Mouse (Mus musculus): ENCODE data around the gene Caskin1.

The Caskin1 gene

GRCm38 (mm10) chr17:24470701-24471527 lies 17.5 kb upstream of the Caskin1 start:
- in situ Hi-C loops (cut with MboI; ENCODE audit: low sequenced_read_pairs), result no loop called here

GRCm38 (mm10) chr17:24472512-24472911 lies 15.9 kb upstream of the Caskin1 start:
- in situ Hi-C loops (cut with MboI; ENCODE audit: low sequenced_read_pairs), result no loop called here

GRCm38 (mm10) chr17:24473612-24474275 lies 14.7 kb upstream of the Caskin1 start, which contains the start of gene Bricd5:
Bricd5 (plus strand) TSS chr17:24473884.
- in situ Hi-C loops (cut with MboI; ENCODE audit: low sequenced_read_pairs), result no loop called here

- in situ Hi-C loops (cut with MboI; ENCODE audit: low sequenced_read_pairs), result no loop called here
Measured at GRCm38 (mm10) chr17:24474557-24474956, 13.8 kb upstream of the Caskin1 start.

GRCm38 (mm10) chr17:24475586-24475985 lies 12.8 kb upstream of the Caskin1 start:
- in situ Hi-C loops (cut with MboI; ENCODE audit: low sequenced_read_pairs), result no loop called here

- in situ Hi-C loops (cut with MboI; ENCODE audit: low sequenced_read_pairs), result no loop called here
Measured at GRCm38 (mm10) chr17:24476022-24476776, 12.2 kb upstream of the Caskin1 start.

GRCm38 (mm10) chr17:24477053-24477984 lies 11.1 kb upstream of the Caskin1 start:
- in situ Hi-C loops (cut with MboI; ENCODE audit: low sequenced_read_pairs), result no loop called here

GRCm38 (mm10) chr17:24477985-24478600 lies 10.3 kb upstream of the Caskin1 start:
- in situ Hi-C loops (cut with MboI; ENCODE audit: low sequenced_read_pairs), result no loop called here

GRCm38 (mm10) chr17:24478663-24479380 lies 9.6 kb upstream of the Caskin1 start, which contains the start of gene Mlst8:
Mlst8 (minus strand) TSS chr17:24479078.
- in situ Hi-C loops (cut with MboI; ENCODE audit: low sequenced_read_pairs), result no loop called here

- in situ Hi-C loops (cut with MboI; ENCODE audit: low sequenced_read_pairs), result no loop called here
Measured at GRCm38 (mm10) chr17:24479431-24479830, 9.0 kb upstream of the Caskin1 start.

GRCm38 (mm10) chr17:24480201-24480826 lies 8.1 kb upstream of the Caskin1 start:
- in situ Hi-C loops (cut with MboI; ENCODE audit: low sequenced_read_pairs), result no loop called here

GRCm38 (mm10) chr17:24481027-24481815 lies 7.2 kb upstream of the Caskin1 start:
- in situ Hi-C loops (cut with MboI; ENCODE audit: low sequenced_read_pairs), result no loop called here

- in situ Hi-C loops (cut with MboI; ENCODE audit: low sequenced_read_pairs), result no loop called here
Measured at GRCm38 (mm10) chr17:24483495-24483894, 4.9 kb upstream of the Caskin1 start.

GRCm38 (mm10) chr17:24485090-24485860 lies 3.1 kb upstream of the Caskin1 start:
- in situ Hi-C loops (cut with MboI; ENCODE audit: low sequenced_read_pairs), result no loop called here

- in situ Hi-C loops (cut with MboI; ENCODE audit: low sequenced_read_pairs), result no loop called here
Measured at GRCm38 (mm10) chr17:24488662-24489264, 362 bp downstream of the Caskin1 start.

GRCm38 (mm10) chr17:24489265-24490030 lies 1.0 kb downstream of the Caskin1 start:
- in situ Hi-C loops (cut with MboI; ENCODE audit: low sequenced_read_pairs), result no loop called here

Measured in CH12F3 (cell line).